Mouse (Mus musculus) embryonic stem cell, embryonic (primary cell): ENCODE results near the gene Wars.

Experiments used
- CTCF ChIA-PET, 4 experiments: fragments of 300-600 bp in 2 of 4; fragments of 350-600 bp in 2 of 4; sonication (Branson Sonifier 250); formaldehyde crosslinking; loops; one replicate each; lab custom pipeline; 2022; ENCODE audit warnings: inconsistent platforms in 2 of 4; lab: Charles Lee
- POLR2A ChIA-PET, 4 experiments: fragments of 300-600 bp in 2 of 4; fragments of 350-600 bp in 2 of 4; sonication (Branson Sonifier 250); formaldehyde crosslinking; loops; one replicate each; lab custom pipeline; 2022; ENCODE audit warnings: antibody characterized with exemption in 4 of 4, inconsistent platforms in 1 of 4; lab: Charles Lee

The Wars gene

GRCm38 (mm10) chr12:108893715-108894431, at the start of gene Wars:
TSS of gene Wars (minus strand) at chr12:108894174.
- CTCF ChIA-PET: interaction anchor here in 3 of 4 experiments (0.5 to 2.7 kb wide), 5 partner anchors 57 to 612 kb away, joined by 3 to 6 read pairs (median 3); no protein-coding TSS in a partner anchor
- POLR2A ChIA-PET: interaction anchor here (0.5 to 3.4 kb wide), 47 partner anchors 10 to 1065 kb away, joined by 3 to 36 read pairs (median 4); partner anchors contain the start of genes Evl (in 1 of the 4), Slc25a29 (in 1 of the 4), Slc25a47 (in 1 of the 4) and Yy1 (in 1 of the 4)

- ChIA-PET CTCF (no interaction called here), POLR2A (interaction anchor here in 1 of 4 experiments (0.8 kb wide), 1 partner anchor 17 kb away, joined by 3 read pairs; no protein-coding TSS in a partner anchor)
Measured at GRCm38 (mm10) chr12:108942203-108942923, 48.4 kb upstream of the Wars start.

GRCm38 (mm10) chr12:108941282-108941681, 47.3 kb upstream of the Wars start:
- ChIA-PET POLR2A (interaction anchor here in 1 of 4 experiments (1.9 kb wide), 1 partner anchor 22 kb away, joined by 5 read pairs; no protein-coding TSS in a partner anchor), CTCF (interaction anchor here in 1 of 4 experiments (1.4 to 1.6 kb wide), 2 partner anchors 13 to 43 kb away, joined by 3 to 6 read pairs; no protein-coding TSS in a partner anchor)

- POLR2A ChIA-PET: interaction anchor here in 2 of 4 experiments (1.0 to 1.9 kb wide), 4 partner anchors 10 to 21 kb away, joined by 3 to 5 read pairs (median 3); no protein-coding TSS in a partner anchor
- CTCF ChIA-PET: interaction anchor here in 1 of 4 experiments (0.6 to 1.6 kb wide), 4 partner anchors 14 to 45 kb away, joined by 3 to 6 read pairs (median 3); no protein-coding TSS in a partner anchor
Measured at GRCm38 (mm10) chr12:108940255-108940654, 46.3 kb upstream of the Wars start.

- ChIA-PET POLR2A (interaction anchor here in 1 of 4 experiments (1.0 to 1.9 kb wide), 5 partner anchors 13 to 33 kb away, joined by 3 to 5 read pairs (median 4); no protein-coding TSS in a partner anchor), CTCF (interaction anchor here in 2 of 4 experiments (1.1 to 1.5 kb wide), 2 partner anchors 42 to 113 kb away, joined by 3 to 14 read pairs; no protein-coding TSS in a partner anchor)
Measured at GRCm38 (mm10) chr12:108939317-108939716, 45.3 kb upstream of the Wars start.

- CTCF ChIA-PET: interaction anchor here in 1 of 4 experiments (1.1 kb wide), 1 partner anchor 112 kb away, joined by 14 read pairs; no protein-coding TSS in a partner anchor
- POLR2A ChIA-PET: interaction anchor here in 1 of 4 experiments (1.0 to 1.7 kb wide), 3 partner anchors 15 to 32 kb away, joined by 3 to 4 read pairs (median 4); no protein-coding TSS in a partner anchor
Measured at GRCm38 (mm10) chr12:108938844-108939243, 44.9 kb upstream of the Wars start.

GRCm38 (mm10) chr12:108937506-108937905, 43.5 kb upstream of the Wars start:
- ChIA-PET CTCF (interaction anchor here in 1 of 4 experiments (0.7 kb wide), 1 partner anchor 425 kb away, joined by 3 read pairs; no protein-coding TSS in a partner anchor), POLR2A (interaction anchor here in 1 of 4 experiments (1.1 kb wide), 1 partner anchor 18 kb away, joined by 3 read pairs; no protein-coding TSS in a partner anchor)

- ChIA-PET POLR2A (no interaction called here), CTCF (no interaction called here)
Measured at GRCm38 (mm10) chr12:108936834-108937233, 42.9 kb upstream of the Wars start.

- CTCF ChIA-PET: no interaction called here
- POLR2A ChIA-PET: interaction anchor here in 2 of 4 experiments (0.7 to 1.5 kb wide), 8 partner anchors 9 to 75 kb away, joined by 3 to 6 read pairs (median 3); no protein-coding TSS in a partner anchor
Measured at GRCm38 (mm10) chr12:108934231-108934630, 40.3 kb upstream of the Wars start.

GRCm38 (mm10) chr12:108932113-108932512, 38.1 kb upstream of the Wars start:
- CTCF ChIA-PET: interaction anchor here in 1 of 4 experiments (0.6 kb wide), 1 partner anchor 319 kb away, joined by 3 read pairs; no protein-coding TSS in a partner anchor

GRCm38 (mm10) chr12:108931341-108932053, 37.5 kb upstream of the Wars start:
- POLR2A ChIA-PET: interaction anchor here in 2 of 4 experiments (0.6 to 1.6 kb wide), 4 partner anchors 13 to 38 kb away, joined by 3 read pairs; partner anchors contain the start of genes Wars (in 1 of the 2) and Wdr25 (in 1 of the 2)
- CTCF ChIA-PET: interaction anchor here in 1 of 4 experiments (0.6 kb wide), 1 partner anchor 319 kb away, joined by 3 read pairs; no protein-coding TSS in a partner anchor

More at GRCm38 (mm10) chr12:108932113-108932512, 38.1 kb upstream of the Wars start:
- POLR2A ChIA-PET: interaction anchor here in 1 of 4 experiments (1.0 kb wide), 1 partner anchor 38 kb away, joined by 3 read pairs; the partner anchor contains the start of genes Wars and Wdr25

GRCm38 (mm10) chr12:108929475-108929874, 35.5 kb upstream of the Wars start:
- CTCF ChIA-PET: interaction anchor here in 1 of 4 experiments (0.6 kb wide), 1 partner anchor 1662 kb away, joined by 5 read pairs; no protein-coding TSS in a partner anchor
- POLR2A ChIA-PET: interaction anchor here in 2 of 4 experiments (0.6 to 2.8 kb wide), 4 partner anchors 10 to 601 kb away, joined by 3 to 13 read pairs (median 5); no protein-coding TSS in a partner anchor

GRCm38 (mm10) chr12:108928249-108928648, 34.3 kb upstream of the Wars start:
- POLR2A ChIA-PET: interaction anchor here in 2 of 4 experiments (1.3 to 2.8 kb wide), 2 partner anchors 8 to 9 kb away, joined by 5 to 13 read pairs; no protein-coding TSS in a partner anchor

GRCm38 (mm10) chr12:108926606-108927111, 32.7 kb upstream of the Wars start:
- ChIA-PET POLR2A (interaction anchor here in 1 of 4 experiments (0.6 to 0.9 kb wide), 2 partner anchors 82 to 111 kb away, joined by 3 to 8 read pairs; no protein-coding TSS in a partner anchor), CTCF (interaction anchor here in 2 of 4 experiments (0.7 to 1.1 kb wide), 2 partner anchors 23 to 53 kb away, joined by 3 to 4 read pairs; no protein-coding TSS in a partner anchor)

More at GRCm38 (mm10) chr12:108928249-108928648, 34.3 kb upstream of the Wars start:
- CTCF ChIA-PET: no interaction called here

- POLR2A ChIA-PET: interaction anchor here (0.6 to 4.4 kb wide), 18 partner anchors 11 to 1030 kb away, joined by 3 to 18 read pairs (median 4); partner anchors contain the start of genes Wars (in 3 of the 4), Wdr25 (in 3 of the 4) and Yy1 (in 1 of the 4)
- CTCF ChIA-PET: no interaction called here
Measured at GRCm38 (mm10) chr12:108918753-108919152, 24.8 kb upstream of the Wars start.

GRCm38 (mm10) chr12:108917509-108917908, 23.5 kb upstream of the Wars start:
- CTCF ChIA-PET: interaction anchor here in 1 of 4 experiments (0.8 kb wide), 1 partner anchor 13 kb away, joined by 3 read pairs; no protein-coding TSS in a partner anchor
- POLR2A ChIA-PET: interaction anchor here in 2 of 4 experiments (0.6 to 4.4 kb wide), 8 partner anchors 12 to 1032 kb away, joined by 3 to 18 read pairs (median 8); partner anchors contain the start of genes Wars (in 2 of the 2) and Wdr25 (in 2 of the 2)
